Mouse (Mus musculus) embryonic facial prominence, embryonic 15.5 days (tissue): ENCODE measurements around the gene Cirbp. TPM values are rescaled to one million over a fixed set of nuclear protein-coding genes. Genes with fewer than 3 reads are reported as not detected.

Experiments used
- ATAC-seq: fragments of 200-750 bp; cut with Nextera tagmentation; 2 replicates; pipeline ENCODE4 v1.8.0; 2017; ENCODE audit warnings: low read depth, moderate TSS enrichment; ENCODE audit not compliant: insufficient number of reproducible peaks, low FRiP score, low TSS enrichment
- H3K27ac ChIP-seq: fragments of 300-500 bp; sonication (generic); replicated peaks from 2 replicates; pipeline ENCODE4 v1.5.1; 2015; ENCODE audit warnings: mild to moderate bottlenecking, inconsistent platforms
- H3K27me3 ChIP-seq: fragments of 300-500 bp; sonication (generic); 2 replicates; pipeline ENCODE4 v1.6.1; 2015; ENCODE audit warnings: inconsistent platforms
- H3K36me3 ChIP-seq: fragments of 300-500 bp; sonication (generic); 2 replicates; pipeline ENCODE4 v1.6.1; 2015; ENCODE audit warnings: mild to moderate bottlenecking, inconsistent platforms
- H3K4me1 ChIP-seq: fragments of 300-500 bp; sonication (generic); 2 replicates; pipeline ENCODE4 v1.6.1; 2015; ENCODE audit warnings: inconsistent platforms
- H3K4me2 ChIP-seq: fragments of 300-500 bp; sonication (generic); replicated peaks from 2 replicates; pipeline ENCODE4 v1.6.1; 2015; ENCODE audit warnings: mild to moderate bottlenecking, inconsistent platforms
- H3K4me3 ChIP-seq: fragments of 300-500 bp; sonication (generic); replicated peaks from 2 replicates; pipeline ENCODE4 v1.5.1; 2015; ENCODE audit warnings: mild to moderate bottlenecking, inconsistent platforms
- H3K9ac ChIP-seq: fragments of 300-500 bp; sonication (generic); 2 replicates; pipeline ENCODE4 v1.6.1; 2015; ENCODE audit warnings: inconsistent platforms
- H3K9me3 ChIP-seq: fragments of 300-500 bp; sonication (generic); replicated peaks from 2 replicates; pipeline ENCODE4 v1.6.1; 2016; ENCODE audit warnings: inconsistent platforms
- WGBS: fragments of 180-500 bp; shearing (Covaris S2); methylation state at CpG from one replicate; pipeline ENCODE4 v1.1.7; 2015; 5-methylcytosine and 5-hydroxymethylcytosine counted together
- polyA plus RNA-seq: library from polyadenylated mRNA; unstranded; fragments of >200 nt; fragmentation: Nextera tagmentation; extraction: Ambion mirVana; gene quantifications from 2 replicates; pipeline ENCODE4 v1.2.1, GENCODE M21; 2015

The Cirbp gene
- polyA plus RNA-seq, 1 experiment from 2014 or later, result 116 TPM

DNA sequence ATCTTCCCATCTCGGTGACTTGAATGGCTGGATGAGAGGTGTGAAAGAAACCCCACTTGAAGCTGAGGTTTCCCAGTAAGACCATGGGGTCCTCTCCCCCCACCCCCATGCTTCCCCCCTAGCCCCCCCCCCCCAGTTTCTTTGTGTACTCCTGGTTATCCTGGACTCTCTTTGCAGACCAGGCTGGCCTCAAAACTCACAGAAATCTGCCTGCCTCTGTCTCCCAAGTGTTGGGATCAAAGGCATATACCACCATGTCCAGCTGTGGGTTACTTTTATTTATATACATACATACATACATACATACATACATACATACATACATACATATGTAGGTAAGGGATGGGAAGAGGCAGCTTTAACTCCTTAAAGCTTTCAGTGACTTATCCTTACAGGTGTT lies 3.3 kb downstream of the Cirbp start:
- Histone ChIP-seq H3K9ac (peak overlapping the region; percentile 50; the same call in 1 of the 2 replicates), H3K4me3 (peak overlapping the region; percentile 86), H3K27me3 (no peaks in the 10 kb centered on the region), H3K4me2 (peak overlapping the region; percentile 76), H3K36me3 (peaks cover 27% of the 10 kb centered on the region), H3K9me3 (no peaks in the 10 kb centered on the region), H3K4me1 (peaks cover 63% of the 10 kb centered on the region), H3K27ac (peak overlapping the region; percentile 100; the same call in 1 of the 2 replicates)
- ATAC-seq, result no peak
- WGBS, result 58% methylated on average over 1 of the region's 1 CpGs

DNA sequence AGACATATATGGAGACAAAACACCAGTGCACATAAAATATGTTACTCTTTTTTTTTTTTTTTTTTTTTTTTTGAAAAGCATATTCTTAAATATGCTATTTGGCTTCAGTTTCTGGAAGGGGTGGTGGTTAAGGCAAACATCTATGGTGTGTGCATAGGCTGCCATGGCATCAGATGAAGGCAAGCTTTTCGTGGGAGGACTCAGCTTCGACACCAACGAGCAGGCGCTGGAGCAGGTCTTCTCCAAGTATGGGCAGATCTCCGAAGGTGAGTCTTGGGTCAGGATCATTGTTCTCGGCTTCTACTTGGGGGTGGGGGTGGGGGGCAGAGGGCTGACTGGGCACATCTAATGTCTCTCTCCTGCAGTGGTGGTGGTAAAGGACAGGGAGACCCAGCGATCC lies 3.9 kb downstream of the Cirbp start:
- no peaks in the 10 kb centered on the region for H3K9me3 ChIP-seq
- WGBS, result 89% methylated on average over 7 of the region's 7 CpGs
- ATAC-seq, result no peak
- no peak overlapping the region for H3K9ac ChIP-seq
- H3K27ac ChIP-seq, result no peak overlapping the region
- no peak overlapping the region for H3K4me3 ChIP-seq
- peaks cover 63% of the 10 kb centered on the region for H3K4me1 ChIP-seq
- H3K36me3 ChIP-seq, result peaks cover 27% of the 10 kb centered on the region
- no peaks in the 10 kb centered on the region for H3K27me3 ChIP-seq
- no peak overlapping the region for H3K4me2 ChIP-seq

DNA sequence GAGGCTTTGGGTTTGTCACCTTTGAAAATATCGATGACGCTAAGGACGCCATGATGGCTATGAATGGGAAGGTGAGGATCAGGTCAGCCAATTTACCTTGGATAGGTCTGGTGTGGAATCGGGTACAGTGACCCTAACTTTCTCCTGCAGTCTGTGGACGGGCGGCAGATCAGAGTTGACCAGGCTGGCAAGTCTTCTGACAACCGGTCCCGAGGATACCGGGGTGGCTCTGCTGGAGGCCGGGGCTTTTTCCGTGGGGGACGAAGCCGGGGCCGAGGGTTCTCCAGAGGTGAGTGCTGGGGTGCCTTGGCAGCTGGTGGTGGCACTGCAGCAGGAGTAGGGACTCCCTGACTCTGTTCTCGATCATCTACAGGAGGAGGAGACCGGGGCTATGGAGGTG lies 4.3 kb downstream of the Cirbp start:
- WGBS, result 94% methylated on average over 16 of the region's 16 CpGs
- no peak overlapping the region for H3K9ac ChIP-seq
- no peak overlapping the region for H3K4me3 ChIP-seq
- H3K36me3 ChIP-seq, result peaks cover 27% of the 10 kb centered on the region
- H3K4me2 ChIP-seq, result no peak overlapping the region
- no peaks in the 10 kb centered on the region for H3K27me3 ChIP-seq
- H3K27ac ChIP-seq, result no peak overlapping the region
- no peak for ATAC-seq
- H3K9me3 ChIP-seq, result no peaks in the 10 kb centered on the region
- peaks cover 62% of the 10 kb centered on the region for H3K4me1 ChIP-seq

DNA sequence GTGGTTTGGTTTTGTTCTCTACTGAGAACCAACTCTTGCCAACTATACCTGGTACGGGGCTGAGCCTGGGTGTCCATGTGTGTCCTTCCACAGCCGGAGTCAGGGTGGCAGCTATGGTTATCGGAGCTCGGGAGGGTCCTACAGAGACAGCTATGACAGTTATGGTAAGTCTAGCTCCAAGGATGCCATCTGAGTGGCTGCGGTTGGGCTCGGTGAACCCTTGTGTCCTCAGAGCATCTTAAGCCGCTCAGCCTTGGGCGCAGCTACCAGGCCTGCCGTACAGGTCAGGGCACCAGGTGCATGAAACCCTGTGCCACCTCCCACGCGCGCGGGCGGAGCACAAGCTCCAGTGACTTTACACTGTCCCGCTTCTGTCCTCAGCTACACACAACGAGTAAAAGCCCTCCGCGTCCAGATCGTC lies 4.8 kb downstream of the Cirbp start:
- peaks cover 27% of the 10 kb centered on the region for H3K36me3 ChIP-seq
- no peaks in the 10 kb centered on the region for H3K9me3 ChIP-seq

DNA sequence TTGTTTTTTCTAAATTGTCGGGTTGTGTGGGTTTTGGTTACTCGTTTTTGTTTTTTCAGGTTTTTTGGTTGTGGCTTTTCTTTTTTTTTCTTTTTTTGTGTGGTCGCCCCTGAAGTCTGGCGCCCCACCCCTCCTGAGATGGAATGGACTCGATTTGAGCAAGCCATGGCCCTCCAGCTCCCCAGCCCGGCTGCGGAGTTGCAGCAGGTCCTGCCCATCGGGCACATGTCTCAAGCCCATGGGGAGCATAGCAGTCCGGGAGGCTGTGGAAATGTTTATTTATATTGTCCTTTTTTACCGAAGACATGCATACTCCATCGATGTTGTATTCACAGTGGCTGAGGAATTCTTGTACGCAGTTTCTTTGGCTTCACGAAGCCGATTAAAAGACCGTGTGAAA lies 5.5 kb downstream of the Cirbp start:
- Histone ChIP-seq H3K27me3 (no peaks in the 10 kb centered on the region), H3K4me1 (peaks cover 60% of the 10 kb centered on the region), H3K27ac (no peak overlapping the region), H3K4me3 (no peak overlapping the region), H3K4me2 (no peak overlapping the region), H3K9me3 (no peaks in the 10 kb centered on the region), H3K9ac (no peak overlapping the region), H3K36me3 (peaks cover 27% of the 10 kb centered on the region)
- WGBS, result 88% methylated on average over 15 of the region's 15 CpGs
- no peak for ATAC-seq

More for the DNA sequence above, 4.8 kb downstream of the Cirbp start:
- no peak for ATAC-seq
- H3K4me1 ChIP-seq, result peaks cover 60% of the 10 kb centered on the region
- no peak overlapping the region for H3K9ac ChIP-seq
- 90% methylated on average over 19 of the region's 19 CpGs for WGBS
- H3K27me3 ChIP-seq, result no peaks in the 10 kb centered on the region
- H3K4me2 ChIP-seq, result no peak overlapping the region
- H3K4me3 ChIP-seq, result no peak overlapping the region
- no peak overlapping the region for H3K27ac ChIP-seq

DNA sequence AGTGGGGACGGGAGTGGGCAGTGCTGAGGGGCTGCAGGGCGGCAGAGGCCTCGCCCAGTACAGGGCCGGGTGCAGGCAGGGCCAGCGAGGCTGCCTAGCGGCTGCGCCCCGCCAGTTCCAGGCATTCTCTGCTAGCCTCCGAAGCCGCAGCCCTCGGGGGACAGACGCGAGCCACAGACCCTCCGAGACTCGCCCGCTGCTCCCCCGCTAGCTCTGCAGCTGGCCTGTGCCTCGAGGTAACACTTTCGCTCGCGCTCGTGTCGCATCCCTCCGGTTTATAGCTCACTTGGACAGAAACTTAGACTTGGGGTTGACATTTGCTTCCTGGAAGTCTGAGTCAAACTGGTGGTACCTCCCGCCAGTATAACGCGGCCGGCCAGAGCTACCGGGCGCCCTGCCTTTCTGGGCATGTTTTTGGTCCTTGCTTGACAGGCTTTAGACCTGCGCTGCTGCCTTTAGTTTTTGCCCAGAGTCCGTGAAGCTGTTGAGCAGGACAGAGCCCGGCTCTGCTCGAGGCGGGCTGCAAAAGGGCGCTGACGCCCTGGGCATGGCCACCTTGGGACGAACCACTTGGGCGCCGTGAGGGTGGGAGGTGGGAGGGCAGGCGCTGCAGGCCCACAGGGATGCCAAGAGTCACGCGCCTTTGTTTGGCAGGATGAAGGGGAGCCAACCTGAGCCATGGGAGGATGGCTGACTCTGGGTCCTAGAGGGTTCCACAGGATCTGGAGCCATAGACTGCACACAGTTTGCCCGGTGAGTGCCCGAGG lies 6.2 kb downstream of the Cirbp start:
- ATAC-seq, result no peak
- Histone ChIP-seq H3K4me3 (peak overlapping the region; percentile 64), H3K9me3 (no peaks in the 10 kb centered on the region), H3K4me1 (peaks cover 56% of the 10 kb centered on the region), H3K27ac (peak overlapping the region; percentile 93), H3K9ac (no peak overlapping the region), H3K36me3 (peaks cover 27% of the 10 kb centered on the region), H3K27me3 (no peaks in the 10 kb centered on the region), H3K4me2 (peak overlapping the region; percentile 71)
- 78% methylated on average over 45 of the region's 45 CpGs for WGBS

DNA sequence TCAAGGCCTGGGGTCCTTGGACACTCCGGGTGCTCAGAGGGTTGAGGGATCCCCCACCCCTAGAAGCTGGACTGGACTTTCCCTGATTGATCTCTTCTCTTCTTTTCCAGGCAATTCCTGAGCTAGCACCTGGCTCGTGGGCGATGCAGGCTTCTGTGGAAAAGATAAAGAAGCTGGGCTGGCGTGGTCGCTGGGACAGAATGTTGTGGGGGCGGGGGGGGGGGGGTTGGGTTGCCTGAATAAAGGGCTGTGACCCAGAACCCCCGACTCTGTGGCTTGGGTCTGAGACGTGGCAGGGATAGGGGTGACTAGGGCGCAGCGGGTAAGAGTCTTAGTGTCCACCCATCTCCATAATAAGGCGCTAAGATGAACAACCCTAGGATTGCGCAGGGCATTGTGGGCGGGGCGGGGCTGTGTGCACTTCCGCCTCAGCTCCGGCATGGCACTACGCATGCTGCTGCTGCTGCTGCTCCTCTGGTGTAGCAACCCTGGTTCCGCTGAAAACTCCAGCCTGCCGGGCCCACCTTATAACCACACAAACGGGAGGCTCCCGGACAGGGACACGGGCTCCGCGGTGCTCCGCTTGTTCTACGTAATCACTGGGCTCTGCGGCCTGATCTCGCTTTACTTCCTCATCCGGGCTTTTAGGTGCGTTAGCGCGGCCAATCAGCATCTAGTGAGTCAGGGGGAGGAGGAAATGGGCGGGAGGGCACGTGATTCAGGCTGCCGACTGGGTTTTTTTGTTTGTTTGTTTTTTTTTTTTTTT lies 6.9 kb downstream of the Cirbp start, which contains the start of gene 1600002K03Rik:
1600002K03Rik (plus strand) TSS at position 418 of the 766 bp plus-strand sequence.
- 11% methylated on average over 35 of the region's 35 CpGs for WGBS
- no peaks in the 10 kb centered on the region for H3K27me3 ChIP-seq
- peak within 1 kb of the TSS; percentile 71 for H3K4me2 ChIP-seq
- H3K9me3 ChIP-seq, result no peaks in the 10 kb centered on the region
- H3K4me1 ChIP-seq, result peaks cover 54% of the 10 kb centered on the region
- H3K36me3 ChIP-seq, result peaks cover 27% of the 10 kb centered on the region
- peak within 1 kb of the TSS; percentile 53 for H3K9ac ChIP-seq
- H3K27ac ChIP-seq, result peak within 1 kb of the TSS; percentile 93
- peak; percentile 78 for ATAC-seq
- H3K4me3 ChIP-seq, result peak within 1 kb of the TSS; percentile 64

DNA sequence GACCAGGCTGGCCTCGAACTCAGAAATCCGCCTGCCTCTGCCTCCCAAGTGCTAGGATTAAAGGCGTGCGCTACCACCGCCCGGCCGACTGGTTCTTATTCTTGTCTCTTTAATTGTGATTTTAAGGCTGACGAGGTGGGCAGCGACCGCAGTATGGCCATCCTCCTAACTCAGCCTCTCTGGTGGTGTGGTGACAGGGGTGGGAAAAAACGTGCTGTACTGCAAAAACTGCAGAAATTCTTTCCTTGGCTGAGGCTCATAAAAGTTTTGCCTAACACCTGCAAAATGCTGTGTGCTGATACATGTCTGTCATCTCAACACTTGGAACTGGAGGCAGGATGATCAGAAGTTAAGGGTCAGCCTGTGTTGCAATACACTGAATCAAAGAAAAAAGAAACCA lies 7.6 kb downstream of the Cirbp start:
- 5% methylated on average over 11 of the region's 11 CpGs for WGBS
- no peak for ATAC-seq
- Histone ChIP-seq H3K9ac (peak overlapping the region; percentile 53), H3K27me3 (no peaks in the 10 kb centered on the region), H3K36me3 (peaks cover 27% of the 10 kb centered on the region), H3K4me2 (peak overlapping the region; percentile 71), H3K27ac (peak overlapping the region; percentile 93), H3K4me1 (peaks cover 53% of the 10 kb centered on the region), H3K9me3 (no peaks in the 10 kb centered on the region), H3K4me3 (peak overlapping the region; percentile 64)

DNA sequence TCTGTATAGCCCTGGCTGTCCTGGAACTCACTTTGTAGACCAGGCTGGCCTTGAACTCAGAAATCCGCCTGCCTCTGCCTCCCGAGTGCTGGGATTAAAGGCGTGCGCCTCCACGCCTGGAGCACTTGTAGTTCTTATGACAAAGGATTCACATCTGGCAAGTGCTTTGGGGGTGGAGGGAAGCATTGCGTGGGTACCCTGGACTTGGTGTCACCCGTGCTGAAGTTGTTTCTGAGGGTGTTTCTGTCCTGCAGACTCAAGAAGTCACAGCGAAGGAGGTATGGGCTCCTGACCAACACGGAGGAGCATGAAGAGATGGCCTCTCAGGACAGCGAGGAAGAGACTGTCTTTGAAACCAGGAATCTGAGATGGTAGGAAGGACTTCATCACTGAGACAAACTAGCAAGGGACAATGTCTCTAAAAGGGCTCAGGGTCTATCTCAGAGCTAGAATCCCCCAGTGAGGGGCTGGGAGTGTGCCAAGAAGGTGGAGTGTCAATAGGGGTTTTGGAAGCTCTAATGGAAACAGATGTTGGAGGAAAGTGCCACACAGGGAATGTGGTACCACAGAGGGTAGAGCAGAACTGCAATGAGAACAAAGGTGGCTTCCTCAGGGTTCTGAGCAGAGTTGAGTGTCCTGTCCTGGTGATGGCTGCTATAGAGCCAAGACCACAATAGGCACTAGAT lies 8.3 kb downstream of the Cirbp start:
- H3K4me2 ChIP-seq, result no peak overlapping the region
- no peak for ATAC-seq
- 80% methylated on average over 10 of the region's 10 CpGs for WGBS
- H3K27ac ChIP-seq, result no peak overlapping the region
- H3K4me1 ChIP-seq, result peaks cover 46% of the 10 kb centered on the region
- no peak overlapping the region for H3K9ac ChIP-seq
- peaks cover 27% of the 10 kb centered on the region for H3K36me3 ChIP-seq
- H3K27me3 ChIP-seq, result no peaks in the 10 kb centered on the region
- no peaks in the 10 kb centered on the region for H3K9me3 ChIP-seq
- H3K4me3 ChIP-seq, result no peak overlapping the region

DNA sequence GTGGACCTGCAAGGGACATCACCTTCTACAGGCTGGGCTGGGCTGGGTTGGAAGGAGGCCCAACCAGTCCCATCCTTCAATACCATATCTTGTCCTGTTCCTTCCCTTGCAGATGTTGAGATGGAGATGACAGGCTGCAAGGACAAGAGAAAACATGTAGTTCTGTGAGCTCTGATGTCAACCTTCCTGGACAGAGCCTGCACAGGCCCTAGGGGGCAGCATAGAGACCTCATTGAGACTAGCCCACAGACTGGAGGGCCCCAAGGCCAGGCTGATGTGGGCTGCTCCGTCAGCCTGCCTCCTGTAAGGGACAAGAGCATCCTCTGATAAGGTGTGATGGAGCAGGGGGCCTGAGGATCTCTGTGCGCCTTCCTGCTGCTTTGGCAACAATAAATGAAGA lies 8.9 kb downstream of the Cirbp start:
- no peaks in the 10 kb centered on the region for H3K9me3 ChIP-seq
- H3K27ac ChIP-seq, result no peak overlapping the region
- H3K9ac ChIP-seq, result no peak overlapping the region

More for the DNA sequence above, 8.9 kb downstream of the Cirbp start:
- no peak for ATAC-seq
- Histone ChIP-seq H3K4me1 (peaks cover 42% of the 10 kb centered on the region), H3K4me3 (no peak overlapping the region), H3K4me2 (no peak overlapping the region), H3K27me3 (no peaks in the 10 kb centered on the region), H3K36me3 (peaks cover 27% of the 10 kb centered on the region)
- 55% methylated on average over 2 of the region's 2 CpGs for WGBS
